Mouse (Mus musculus): ENCODE measurements at regions not wholly inside any gene's neighbourhood (a gene's known extent, or its start where the extent isn't known, plus 50 kb on each side); places are given as distances from the start of the nearest gene placed in this dataset.
A peak's percentile ranks its signal among the peaks of the same experiment; 100 is the strongest.
"Not testable (repeated sequence)": the region's sequence is repeated elsewhere in the genome, so short reads cannot be mapped to it uniquely, and the experiment has no call there.

- DNase-seq (ENCODE audit: low spot score) = no peak
Measured at GRCm38 (mm10) chr10:96253671-96254070, 117.3 kb downstream of the Gm5426 start.

- DNase-seq (ENCODE audit: low spot score) = no peak
Measured at GRCm38 (mm10) chr10:96254250-96254862, 118.0 kb downstream of the Gm5426 start.

- no peak for DNase-seq (ENCODE audit: low spot score)
Measured at GRCm38 (mm10) chr10:96257935-96258334, 121.5 kb downstream of the Gm5426 start.

- no peak for DNase-seq (ENCODE audit: low spot score)
Measured at GRCm38 (mm10) chr10:96259242-96259641, 122.8 kb downstream of the Gm5426 start.

GRCm38 (mm10) chr10:96259648-96260047 lies 123.2 kb downstream of the Gm5426 start:
- no peak for DNase-seq (ENCODE audit: low spot score)

- DNase-seq (ENCODE audit: low spot score) = peak; percentile 75
Measured at GRCm38 (mm10) chr10:96263544-96263943, 127.1 kb downstream of the Gm5426 start.

GRCm38 (mm10) chr10:96264433-96264832 lies 128.0 kb downstream of the Gm5426 start:
- DNase-seq (ENCODE audit: low spot score) = peak; percentile 17

GRCm38 (mm10) chr10:96264866-96265265 lies 128.5 kb downstream of the Gm5426 start:
- no peak for DNase-seq (ENCODE audit: low spot score)

- DNase-seq (ENCODE audit: low spot score) = no peak
Measured at GRCm38 (mm10) chr10:96266100-96266735, 129.8 kb downstream of the Gm5426 start.

- no peak for DNase-seq (ENCODE audit: low spot score)
Measured at GRCm38 (mm10) chr10:96267603-96268002, 131.2 kb downstream of the Gm5426 start.

GRCm38 (mm10) chr10:96273607-96274365 lies 137.4 kb downstream of the Gm5426 start:
- no peak for DNase-seq (ENCODE audit: low spot score)

- DNase-seq (ENCODE audit: low spot score) = no peak
Measured at GRCm38 (mm10) chr10:96280149-96280548, 143.7 kb downstream of the Gm5426 start.

- DNase-seq (ENCODE audit: low spot score) = no peak
Measured at GRCm38 (mm10) chr10:96285407-96286093, 149.1 kb downstream of the Gm5426 start.

- DNase-seq (ENCODE audit: low spot score) = no peak
Measured at GRCm38 (mm10) chr10:96286094-96286485, 149.7 kb downstream of the Gm5426 start.

- not testable (repeated sequence) for DNase-seq (ENCODE audit: low spot score)
Measured at GRCm38 (mm10) chr10:96289005-96289404, 152.6 kb downstream of the Gm5426 start.

GRCm38 (mm10) chr10:96293622-96294021 lies 157.2 kb downstream of the Gm5426 start:
- DNase-seq (ENCODE audit: low spot score) = no peak

- no peak for DNase-seq (ENCODE audit: low spot score)
Measured at GRCm38 (mm10) chr10:96294666-96295065, 158.3 kb downstream of the Gm5426 start.

- DNase-seq (ENCODE audit: low spot score) = no peak
Measured at GRCm38 (mm10) chr10:96297658-96298057, 161.3 kb downstream of the Gm5426 start.

- DNase-seq (ENCODE audit: low spot score) = no peak
Measured at GRCm38 (mm10) chr10:96298566-96298965, 162.2 kb downstream of the Gm5426 start.

GRCm38 (mm10) chr10:96305701-96306100 lies 169.3 kb downstream of the Gm5426 start:
- no peak for DNase-seq (ENCODE audit: low spot score)

- DNase-seq (ENCODE audit: low spot score) = peak; percentile 87
Measured at GRCm38 (mm10) chr10:96308713-96309445, 172.5 kb downstream of the Gm5426 start.

GRCm38 (mm10) chr10:96309766-96310165 lies 173.4 kb downstream of the Gm5426 start:
- DNase-seq (ENCODE audit: low spot score) = no peak
